Mouse (Mus musculus) hindbrain, embryonic 13.5 days (tissue): ENCODE results near the gene Pparg. TPM values are rescaled to one million over a fixed set of nuclear protein-coding genes. Genes with fewer than 3 reads are reported as not detected.

ENCODE experiments used
- ATAC-seq: fragments of 200-750 bp; cut with Nextera tagmentation; 2 replicates; pipeline ENCODE4 v1.8.0; 2017; ENCODE audit warnings: moderate TSS enrichment; ENCODE audit not compliant: low FRiP score
- H3K27ac ChIP-seq: fragments of 300-500 bp; sonication (generic); 2 replicates; pipeline ENCODE4 v1.5.1; 2015; ENCODE audit warnings: inconsistent platforms, mild to moderate bottlenecking, moderate library complexity
- H3K27me3 ChIP-seq: fragments of 300-500 bp; sonication (generic); 2 replicates; pipeline ENCODE4 v1.6.1; 2015; ENCODE audit warnings: mild to moderate bottlenecking, inconsistent platforms
- H3K36me3 ChIP-seq: fragments of 300-500 bp; sonication (generic); 2 replicates; pipeline ENCODE4 v1.6.1; 2015; ENCODE audit warnings: mild to moderate bottlenecking, inconsistent platforms
- H3K4me1 ChIP-seq: fragments of 300-500 bp; sonication (generic); replicated peaks from 2 replicates; pipeline ENCODE4 v1.6.1; 2015; ENCODE audit warnings: inconsistent platforms
- H3K4me2 ChIP-seq: fragments of 300-500 bp; sonication (generic); 2 replicates; pipeline ENCODE4 v1.6.1; 2015; ENCODE audit warnings: inconsistent platforms, mild to moderate bottlenecking, moderate library complexity
- H3K4me3 ChIP-seq: fragments of 300-500 bp; sonication (generic); 2 replicates; pipeline ENCODE4 v1.5.1; 2015; ENCODE audit warnings: mild to moderate bottlenecking, inconsistent platforms
- H3K9ac ChIP-seq: fragments of 300-500 bp; sonication (generic); 2 replicates; pipeline ENCODE4 v1.6.1; 2015; ENCODE audit warnings: mild to moderate bottlenecking, inconsistent platforms
- H3K9me3 ChIP-seq: fragments of 300-500 bp; sonication (generic); 2 replicates; pipeline ENCODE4 v1.6.1; 2016; ENCODE audit warnings: inconsistent platforms
- WGBS: fragments of 180-500 bp; shearing (Covaris S2); methylation state at CpG from one replicate; pipeline ENCODE4 v1.1.7; 2015; 5-methylcytosine and 5-hydroxymethylcytosine counted together
- polyA plus RNA-seq: library from polyadenylated mRNA; unstranded; fragments of >200 nt; fragmentation: Nextera tagmentation; extraction: Ambion mirVana; gene quantifications from 2 replicates; pipeline ENCODE4 v1.2.1, GENCODE M21; 2015

Gene Pparg
- polyA plus RNA-seq, 1 experiment from 2014 or later = 0.30 TPM

DNA sequence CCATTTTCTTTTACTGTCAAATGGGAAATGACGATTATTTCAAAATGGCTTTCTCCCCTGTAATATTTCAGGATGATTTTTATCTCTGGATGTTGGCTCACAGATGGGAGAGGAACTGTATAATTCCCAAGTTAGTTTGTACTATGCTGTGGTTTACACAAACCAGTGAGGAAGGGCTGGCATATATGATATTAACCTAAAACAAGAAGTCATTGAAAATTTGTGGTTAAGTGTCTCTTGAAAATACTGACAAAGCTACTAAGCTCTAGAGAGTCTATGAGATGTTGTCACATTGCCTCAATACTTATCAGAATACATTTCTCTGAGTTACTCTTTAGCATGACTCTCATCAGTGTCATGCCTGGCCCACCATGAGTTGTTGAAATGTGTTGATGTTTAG, 73.3 kb downstream of the Pparg start:
- no peaks in the 10 kb centered on the region for H3K4me1 ChIP-seq
- H3K4me3 ChIP-seq = no peak overlapping the region
- ATAC-seq = no peak
- H3K4me2 ChIP-seq = no peak overlapping the region
- no peaks in the 10 kb centered on the region for H3K36me3 ChIP-seq
- no peaks in the 10 kb centered on the region for H3K9me3 ChIP-seq
- no peaks in the 10 kb centered on the region for H3K27me3 ChIP-seq
- H3K27ac ChIP-seq = no peak overlapping the region
- WGBS = 88% methylated on average over 1 of the region's 1 CpGs
- no peak overlapping the region for H3K9ac ChIP-seq

DNA sequence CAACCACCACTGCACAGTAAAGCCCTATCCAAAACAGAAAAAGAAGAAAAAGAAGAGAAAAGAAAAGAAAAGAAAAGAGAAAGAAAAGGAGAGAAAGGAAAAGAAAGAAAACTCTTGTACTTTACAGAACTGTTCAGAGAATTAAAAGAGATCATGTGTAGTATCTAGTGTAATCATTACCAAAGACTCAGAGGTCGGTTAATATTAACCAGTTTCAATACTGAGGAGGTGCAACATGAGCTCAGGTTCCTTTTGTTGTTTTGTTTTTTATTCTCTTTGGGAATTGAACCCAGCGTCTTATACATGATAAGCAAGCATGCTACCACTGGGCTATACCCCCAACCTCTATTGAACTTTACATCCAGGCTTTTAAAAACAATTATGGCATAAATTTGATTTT, 74.1 kb downstream of the Pparg start:
- no peaks in the 10 kb centered on the region for H3K4me1 ChIP-seq
- ATAC-seq = no peak
- no peaks in the 10 kb centered on the region for H3K36me3 ChIP-seq
- no peaks in the 10 kb centered on the region for H3K27me3 ChIP-seq
- no peak overlapping the region for H3K4me2 ChIP-seq
- no peak overlapping the region for H3K4me3 ChIP-seq
- no peak overlapping the region for H3K27ac ChIP-seq
- 66% methylated on average over 2 of the region's 2 CpGs for WGBS
- no peak overlapping the region for H3K9ac ChIP-seq
- H3K9me3 ChIP-seq = no peaks in the 10 kb centered on the region

DNA sequence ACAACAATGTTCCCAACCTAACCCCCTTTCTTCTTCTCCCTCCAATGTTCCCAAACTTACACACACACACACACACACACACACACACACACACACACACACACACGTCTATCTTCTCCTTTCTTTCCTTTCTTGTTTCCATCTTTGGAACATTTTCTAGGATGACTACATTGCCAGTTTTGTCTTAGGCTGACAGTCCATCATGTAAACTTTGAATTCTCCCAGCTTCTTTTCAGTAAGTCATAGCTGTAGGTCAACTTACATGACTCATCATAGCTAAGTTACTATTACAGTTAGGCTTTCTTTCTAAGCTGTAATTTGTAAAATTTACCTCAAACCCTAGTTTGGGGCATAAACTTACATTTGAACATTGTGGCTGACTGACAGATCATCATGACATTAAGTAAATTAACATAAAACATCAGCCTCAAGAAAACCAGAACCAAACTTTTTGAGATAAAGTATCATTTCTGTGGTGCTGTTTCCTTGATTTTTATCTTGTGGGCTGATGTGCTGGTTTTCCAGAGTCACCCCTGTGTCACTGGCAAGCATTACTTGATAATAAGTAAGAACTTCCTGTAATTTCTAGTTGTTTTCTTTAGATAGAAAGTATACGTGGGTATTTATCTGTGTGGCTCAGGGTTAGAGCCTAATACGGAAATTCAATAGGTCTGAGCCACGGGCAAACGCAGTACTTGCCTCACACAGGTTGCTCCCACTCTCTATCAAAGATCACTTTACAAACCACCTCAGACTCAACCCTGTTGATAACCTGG, 79.7 kb downstream of the Pparg start:
- no peak for ATAC-seq
- no peak overlapping the region for H3K27ac ChIP-seq
- 74% methylated on average over 5 of the region's 5 CpGs for WGBS

DNA sequence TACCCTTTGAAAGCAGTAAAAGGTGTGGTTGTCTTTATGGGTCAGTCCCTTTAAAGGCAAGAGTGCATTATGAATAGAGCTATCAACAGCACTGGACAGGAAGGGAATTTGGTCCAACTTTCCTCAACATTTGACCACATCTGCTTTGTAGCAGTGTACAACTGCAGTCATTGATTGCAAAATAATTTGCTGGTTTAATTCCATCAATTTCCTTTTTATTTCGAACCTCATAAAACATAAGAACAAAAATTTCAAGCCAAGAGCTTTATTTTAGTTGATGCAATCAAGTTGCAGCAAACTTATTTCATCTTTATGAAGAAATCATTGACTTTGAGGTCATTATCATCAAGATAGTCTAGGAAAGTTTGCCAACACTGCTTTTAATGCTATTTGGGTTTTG, 91.8 kb downstream of the Pparg start:
- Histone ChIP-seq H3K9ac (no peak overlapping the region), H3K4me2 (no peak overlapping the region), H3K27me3 (no peaks in the 10 kb centered on the region), H3K27ac (no peak overlapping the region), H3K36me3 (no peaks in the 10 kb centered on the region), H3K9me3 (no peaks in the 10 kb centered on the region), H3K4me3 (no peak overlapping the region), H3K4me1 (no peaks in the 10 kb centered on the region)
- 78% methylated on average over 1 of the region's 1 CpGs for WGBS
- ATAC-seq = no peak

More for the DNA sequence above, 79.7 kb downstream of the Pparg start:
- Histone ChIP-seq H3K9ac (no peak overlapping the region), H3K36me3 (no peaks in the 10 kb centered on the region), H3K27me3 (no peaks in the 10 kb centered on the region), H3K9me3 (no peaks in the 10 kb centered on the region), H3K4me3 (no peak overlapping the region), H3K4me1 (no peaks in the 10 kb centered on the region), H3K4me2 (no peak overlapping the region)

DNA sequence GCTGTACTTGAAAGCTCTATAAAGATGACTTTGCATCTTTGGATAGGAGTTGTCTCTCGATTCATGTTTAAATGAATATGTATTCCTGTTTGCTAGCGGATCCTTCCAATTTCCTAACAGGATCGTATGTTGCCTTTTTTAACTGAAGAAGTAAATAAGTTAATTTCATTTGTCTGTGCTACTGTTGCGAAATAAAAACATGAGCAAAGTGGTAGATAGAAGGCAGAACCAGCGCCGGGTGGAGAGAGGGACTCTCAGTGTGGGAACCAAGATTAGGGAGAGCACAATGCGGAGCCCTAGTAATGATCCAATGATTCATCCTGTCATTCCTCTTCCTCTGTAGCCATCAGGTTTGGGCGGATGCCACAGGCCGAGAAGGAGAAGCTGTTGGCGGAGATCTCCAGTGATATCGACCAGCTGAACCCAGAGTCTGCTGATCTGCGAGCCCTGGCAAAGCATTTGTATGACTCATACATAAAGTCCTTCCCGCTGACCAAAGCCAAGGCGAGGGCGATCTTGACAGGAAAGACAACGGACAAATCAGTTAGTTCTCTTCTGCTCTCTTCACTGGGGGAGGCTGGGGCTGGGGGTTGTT, 102.1 kb downstream of the Pparg start:
- ATAC-seq = no peak
- Histone ChIP-seq H3K4me2 (no peak overlapping the region), H3K27ac (no peak overlapping the region), H3K36me3 (no peaks in the 10 kb centered on the region), H3K4me3 (no peak overlapping the region), H3K9me3 (no peaks in the 10 kb centered on the region), H3K27me3 (no peaks in the 10 kb centered on the region), H3K4me1 (no peaks in the 10 kb centered on the region; the same call in 1 of the 2 replicates), H3K9ac (no peak overlapping the region)
- 91% methylated on average over 16 of the region's 16 CpGs for WGBS

DNA sequence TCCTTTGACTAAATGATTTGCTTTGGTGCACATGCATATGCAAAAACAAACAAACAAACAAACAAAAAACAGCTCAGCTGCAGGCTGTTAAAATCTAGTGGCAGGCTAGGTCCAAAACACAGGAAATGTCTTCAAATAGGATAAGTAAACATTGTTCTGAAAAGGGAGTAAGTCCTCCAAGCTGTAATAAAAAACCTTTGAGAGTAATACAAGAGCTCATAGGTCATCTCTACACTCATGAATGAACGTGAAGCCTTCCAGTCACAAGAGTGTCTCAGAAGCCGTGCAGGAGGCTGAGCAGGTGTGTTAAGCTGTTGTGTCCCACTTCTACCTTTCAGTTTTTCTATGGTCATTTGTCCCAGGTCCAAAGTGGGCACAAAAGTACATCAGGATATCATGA, 102.6 kb downstream of the Pparg start:
- no peak overlapping the region for H3K4me2 ChIP-seq
- H3K36me3 ChIP-seq = no peaks in the 10 kb centered on the region
- H3K27ac ChIP-seq = no peak overlapping the region
- no peaks in the 10 kb centered on the region for H3K9me3 ChIP-seq
- no peaks in the 10 kb centered on the region; the same call in 1 of the 2 replicates for H3K4me1 ChIP-seq
- 85% methylated on average over 2 of the region's 2 CpGs for WGBS
- no peak for ATAC-seq
- H3K4me3 ChIP-seq = no peak overlapping the region
- no peaks in the 10 kb centered on the region for H3K27me3 ChIP-seq
- H3K9ac ChIP-seq = no peak overlapping the region

DNA sequence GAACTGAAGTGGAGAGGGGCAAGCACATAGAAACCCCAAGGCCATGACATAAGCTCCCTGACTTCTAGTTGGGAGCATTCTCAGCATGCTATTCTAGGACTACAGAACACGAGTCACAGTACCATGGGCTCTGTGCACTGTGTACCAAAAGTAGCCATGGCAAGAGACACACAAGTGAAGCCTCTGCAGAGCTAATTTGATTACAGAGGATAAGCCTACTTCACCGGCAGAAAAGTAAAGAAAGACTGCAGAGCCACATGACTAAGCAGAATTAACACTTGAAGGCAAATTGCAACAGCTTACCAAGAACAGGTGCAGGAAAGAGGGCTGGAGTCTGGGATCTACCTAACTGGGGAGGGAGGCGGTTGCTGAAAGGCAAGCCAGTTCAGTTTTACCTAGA, 103.9 kb downstream of the Pparg start:
- ATAC-seq = no peak
- Histone ChIP-seq H3K27me3 (no peaks in the 10 kb centered on the region), H3K9me3 (no peaks in the 10 kb centered on the region)

DNA sequence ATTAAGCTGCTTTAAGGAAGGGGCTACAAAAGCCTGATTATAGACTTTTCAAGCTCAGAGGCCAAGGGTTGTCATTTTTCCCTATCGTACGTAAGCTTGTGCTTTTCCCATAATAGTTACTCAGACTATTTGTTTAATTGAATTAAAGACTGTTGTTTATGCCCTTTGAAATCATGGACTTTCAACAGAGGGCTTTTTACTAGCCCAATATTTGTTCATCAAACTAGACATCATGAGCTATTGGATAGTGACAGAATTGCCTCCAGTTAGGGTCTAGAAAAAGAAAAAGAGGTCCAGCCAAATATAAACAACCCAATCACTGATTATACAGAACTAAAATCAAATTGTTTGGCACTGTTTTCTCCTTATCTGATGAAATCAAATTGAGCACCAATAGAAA, 104.7 kb downstream of the Pparg start:
- Histone ChIP-seq H3K36me3 (no peaks in the 10 kb centered on the region), H3K4me2 (no peak overlapping the region), H3K4me1 (no peaks in the 10 kb centered on the region; the same call in 1 of the 2 replicates), H3K27ac (no peak overlapping the region), H3K4me3 (no peak overlapping the region), H3K9me3 (no peaks in the 10 kb centered on the region), H3K27me3 (no peaks in the 10 kb centered on the region), H3K9ac (no peak overlapping the region)
- WGBS = 80% methylated on average over 2 of the region's 2 CpGs
- ATAC-seq = no peak

More for the DNA sequence above, 103.9 kb downstream of the Pparg start:
- Histone ChIP-seq H3K4me2 (no peak overlapping the region), H3K4me3 (no peak overlapping the region), H3K9ac (no peak overlapping the region), H3K27ac (no peak overlapping the region), H3K36me3 (no peaks in the 10 kb centered on the region), H3K4me1 (no peaks in the 10 kb centered on the region; the same call in 1 of the 2 replicates)
- 63% methylated on average over 3 of the region's 3 CpGs for WGBS

DNA sequence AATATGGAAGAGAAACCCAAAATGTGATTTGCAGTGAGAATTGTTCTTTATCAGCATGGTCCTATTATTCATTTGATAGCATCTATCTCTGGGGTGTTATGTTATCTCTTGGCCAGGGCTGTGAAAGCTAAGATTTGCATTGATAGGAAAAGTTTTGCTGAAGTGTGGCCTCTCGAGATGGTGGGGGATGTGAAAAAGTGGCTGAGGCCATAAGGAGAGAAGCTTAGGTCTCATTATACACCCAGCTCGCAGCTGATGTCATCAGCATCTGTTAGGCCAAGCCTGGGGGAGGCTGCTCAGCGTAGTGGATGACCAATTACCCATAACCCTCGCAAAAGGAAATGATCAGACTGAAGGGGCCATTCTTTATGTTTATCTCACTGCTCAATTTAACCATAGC, 105.1 kb downstream of the Pparg start:
- H3K4me3 ChIP-seq = no peak overlapping the region
- no peaks in the 10 kb centered on the region; the same call in 1 of the 2 replicates for H3K4me1 ChIP-seq
- H3K9me3 ChIP-seq = no peaks in the 10 kb centered on the region
- WGBS = 45% methylated on average over 4 of the region's 4 CpGs
- no peak for ATAC-seq
- H3K4me2 ChIP-seq = no peak overlapping the region
- H3K9ac ChIP-seq = no peak overlapping the region
- H3K27me3 ChIP-seq = no peaks in the 10 kb centered on the region
- H3K36me3 ChIP-seq = no peaks in the 10 kb centered on the region
- H3K27ac ChIP-seq = no peak overlapping the region

DNA sequence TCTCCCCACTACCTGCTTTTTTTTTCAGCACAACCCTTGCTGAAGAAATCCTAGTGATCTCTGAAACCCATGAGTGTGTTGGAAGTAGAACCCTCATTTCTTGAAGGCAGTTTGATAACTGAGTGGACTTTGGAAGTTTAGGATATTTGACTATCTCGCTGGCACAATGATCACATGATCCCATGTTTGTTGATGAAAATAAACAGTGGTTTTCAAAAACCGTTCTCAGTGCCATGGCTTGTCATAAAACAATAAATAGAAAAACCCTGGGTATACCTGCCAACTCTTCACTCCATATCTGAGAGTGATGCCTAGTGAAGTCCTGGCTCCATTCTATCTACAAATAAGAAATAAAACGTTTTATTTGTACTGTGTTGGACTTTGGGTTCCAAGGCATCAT, 105.8 kb downstream of the Pparg start:
- Histone ChIP-seq H3K27me3 (no peaks in the 10 kb centered on the region), H3K4me3 (no peak overlapping the region), H3K9me3 (no peaks in the 10 kb centered on the region), H3K4me1 (no peaks in the 10 kb centered on the region; the same call in 1 of the 2 replicates), H3K36me3 (no peaks in the 10 kb centered on the region), H3K27ac (no peak overlapping the region), H3K9ac (no peak overlapping the region), H3K4me2 (no peak overlapping the region)
- ATAC-seq = no peak
- WGBS = 76% methylated on average over 3 of the region's 3 CpGs

DNA sequence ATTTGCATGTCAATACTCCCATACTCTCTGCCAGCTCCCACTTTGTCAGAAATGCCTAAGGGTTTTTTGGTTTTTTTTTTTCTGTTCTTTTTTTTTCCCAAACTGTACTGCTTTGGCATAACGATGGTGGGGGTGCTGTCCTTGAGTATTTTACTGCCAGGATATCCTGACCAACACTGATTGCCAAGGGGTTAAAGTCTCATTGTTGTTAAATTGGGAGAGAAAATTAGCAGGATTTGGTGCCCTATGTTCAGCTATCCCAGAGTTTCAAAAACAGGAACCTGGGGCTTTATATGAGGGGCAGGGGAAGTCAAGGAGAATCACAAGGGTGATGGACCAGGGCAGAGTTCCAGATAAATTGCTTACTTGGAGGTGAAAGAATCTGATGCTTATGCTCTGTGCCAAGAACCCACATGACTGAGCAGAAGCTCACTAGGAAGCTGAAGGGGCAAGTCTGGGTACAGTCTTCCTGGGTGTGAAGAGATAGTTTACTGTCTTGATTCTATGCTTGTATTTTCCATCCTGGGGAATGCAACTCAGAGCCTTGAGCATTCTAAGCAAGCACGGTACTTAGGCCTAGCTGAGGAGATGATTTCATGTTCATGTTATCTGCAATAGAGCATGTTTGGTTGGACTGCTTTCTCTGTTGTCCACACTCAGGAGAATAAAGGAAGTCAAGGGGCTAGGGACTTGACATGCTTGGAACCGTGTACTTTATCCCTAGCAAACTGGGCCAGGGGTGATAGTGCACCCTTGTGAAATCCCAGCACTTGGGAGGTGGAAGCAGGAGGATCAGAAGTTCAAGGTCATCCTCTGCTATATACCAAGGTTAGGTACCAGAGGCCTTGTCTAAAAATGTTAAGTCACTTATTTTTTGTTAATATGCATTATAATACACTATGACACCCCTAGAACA, 109.2 kb downstream of the Pparg start:
- no peaks in the 10 kb centered on the region for H3K36me3 ChIP-seq
- H3K4me1 ChIP-seq = no peaks in the 10 kb centered on the region; the same call in 1 of the 2 replicates
- no peak for ATAC-seq
- H3K4me3 ChIP-seq = no peak overlapping the region
- 74% methylated on average over 3 of the region's 3 CpGs for WGBS
- no peak overlapping the region for H3K9ac ChIP-seq
- H3K27me3 ChIP-seq = no peaks in the 10 kb centered on the region
- H3K9me3 ChIP-seq = no peaks in the 10 kb centered on the region
- no peak overlapping the region for H3K27ac ChIP-seq
- H3K4me2 ChIP-seq = no peak overlapping the region

DNA sequence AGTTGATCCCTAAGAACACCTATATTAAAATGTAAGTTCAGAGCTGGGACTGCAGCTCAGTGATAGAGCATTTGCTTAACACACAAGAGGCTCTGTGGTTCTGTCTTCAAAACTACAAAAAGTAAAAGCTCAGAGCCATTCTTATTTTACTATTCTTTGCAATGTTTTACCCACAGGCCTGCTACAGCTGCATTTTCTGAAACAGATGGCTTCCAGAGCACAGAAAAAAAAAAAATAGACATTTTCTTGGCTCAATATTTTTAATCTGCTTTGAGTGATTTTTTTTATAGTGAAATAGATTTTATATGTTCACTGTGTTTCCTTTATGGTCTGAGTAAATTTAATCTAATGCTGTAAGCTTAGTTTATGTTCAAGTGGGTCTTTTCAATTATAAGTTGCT, 111.2 kb downstream of the Pparg start:
- ATAC-seq = no peak
- Histone ChIP-seq H3K4me2 (no peak overlapping the region), H3K36me3 (no peaks in the 10 kb centered on the region), H3K27ac (no peak overlapping the region), H3K9me3 (no peaks in the 10 kb centered on the region), H3K4me1 (no peaks in the 10 kb centered on the region), H3K9ac (no peak overlapping the region), H3K4me3 (no peak overlapping the region), H3K27me3 (no peaks in the 10 kb centered on the region)
